Mouse (Mus musculus) right cerebral cortex, adult 2 months (tissue): ENCODE measurements around the gene Klf7.

Source experiments
- DNase-seq, 2 experiments: peaks; one replicate each; pipeline ENCODE4 v3.0.0; 2021 to 2022; ENCODE audit warnings: low spot score in 2 of 2

Klf7 gene

GRCm38 (mm10) chr1:64105181-64105646, 16.9 kb downstream of the Klf7 start:
- no peak for DNase-seq

- no peak for DNase-seq
These were observed 17.4 kb downstream of the Klf7 start for GRCm38 (mm10) chr1:64104665-64105064.

GRCm38 (mm10) chr1:64101331-64101730, 20.8 kb downstream of the Klf7 start:
- no peak for DNase-seq

GRCm38 (mm10) chr1:64098800-64099199, 23.3 kb downstream of the Klf7 start:
- DNase-seq = no peak

GRCm38 (mm10) chr1:64097640-64098287, 24.3 kb downstream of the Klf7 start:
- DNase-seq = no peak

- no peak for DNase-seq
These were observed 29.1 kb downstream of the Klf7 start for GRCm38 (mm10) chr1:64093018-64093417.

GRCm38 (mm10) chr1:64091591-64091990, 30.5 kb downstream of the Klf7 start:
- no peak for DNase-seq

GRCm38 (mm10) chr1:64090566-64090965, 31.5 kb downstream of the Klf7 start:
- no peak for DNase-seq

- DNase-seq = no peak
These were observed 32.4 kb downstream of the Klf7 start for GRCm38 (mm10) chr1:64089691-64090090.

GRCm38 (mm10) chr1:64088604-64089320, 33.3 kb downstream of the Klf7 start:
- DNase-seq = no peak

DNA sequence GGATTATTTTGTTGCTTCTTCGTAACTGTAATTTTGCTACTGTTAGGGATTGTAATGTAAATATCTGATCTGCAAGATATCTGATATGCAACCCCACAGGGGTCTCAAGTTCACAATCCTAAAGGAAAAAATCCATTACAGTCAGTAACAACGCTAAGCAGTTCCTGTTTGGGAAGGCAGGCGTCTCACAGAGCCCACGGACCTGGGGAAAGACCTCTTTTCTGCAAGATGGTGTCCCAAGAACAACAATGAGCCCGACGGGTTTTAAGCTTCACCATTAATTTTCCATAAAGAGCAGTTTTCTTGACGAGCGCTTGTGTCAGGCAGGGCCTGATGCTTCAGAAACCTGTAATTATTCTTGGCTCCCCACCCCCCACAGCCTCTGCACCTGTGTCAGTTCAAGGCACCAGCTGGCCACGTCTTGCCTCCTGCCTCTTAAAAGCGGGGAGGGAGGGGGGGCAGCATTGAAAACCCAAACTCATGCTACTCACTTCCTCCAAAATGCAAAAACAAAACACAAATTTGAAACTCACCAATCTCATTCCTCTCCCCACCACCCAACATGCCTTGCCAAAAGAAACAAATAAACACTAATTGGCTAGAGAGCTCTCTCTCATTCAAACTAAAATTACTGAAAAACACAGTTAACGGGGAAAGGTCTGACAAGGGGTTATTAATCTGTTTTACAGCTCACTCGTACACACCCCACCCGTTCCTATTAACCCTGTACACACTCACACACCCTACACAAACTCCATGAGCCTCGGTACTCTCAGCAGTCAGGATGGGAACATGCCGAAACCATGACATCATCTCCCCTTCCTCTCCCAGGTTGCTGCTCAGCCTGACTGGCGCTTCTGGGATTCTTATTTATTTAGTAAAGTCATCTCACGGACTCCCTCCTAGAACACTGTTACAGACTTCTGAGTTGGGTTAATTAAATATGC, 34.2 kb downstream of the Klf7 start:
- DNase-seq = no peak

- no peak for DNase-seq
These were observed 36.2 kb downstream of the Klf7 start for GRCm38 (mm10) chr1:64085875-64086274.

DNA sequence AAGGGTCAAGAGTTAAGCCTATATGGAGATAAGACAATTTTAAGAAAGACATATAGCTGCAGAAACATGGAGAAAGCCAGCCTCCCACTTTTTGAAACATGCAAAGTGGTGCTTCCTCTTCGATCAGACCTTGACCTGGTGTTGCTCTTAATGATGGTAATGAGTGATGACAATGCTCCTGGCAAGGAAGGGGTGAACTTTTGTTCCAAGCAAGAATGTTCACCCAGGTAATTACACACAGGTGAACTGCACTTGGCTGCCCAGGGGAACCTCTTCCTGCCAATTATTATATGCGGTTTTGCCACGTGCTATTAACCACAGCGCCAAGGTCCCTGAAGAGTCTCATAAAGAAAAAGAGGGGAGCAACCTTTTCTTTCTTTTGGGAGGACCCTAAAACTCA, 36.7 kb downstream of the Klf7 start:
- DNase-seq = no peak

DNA sequence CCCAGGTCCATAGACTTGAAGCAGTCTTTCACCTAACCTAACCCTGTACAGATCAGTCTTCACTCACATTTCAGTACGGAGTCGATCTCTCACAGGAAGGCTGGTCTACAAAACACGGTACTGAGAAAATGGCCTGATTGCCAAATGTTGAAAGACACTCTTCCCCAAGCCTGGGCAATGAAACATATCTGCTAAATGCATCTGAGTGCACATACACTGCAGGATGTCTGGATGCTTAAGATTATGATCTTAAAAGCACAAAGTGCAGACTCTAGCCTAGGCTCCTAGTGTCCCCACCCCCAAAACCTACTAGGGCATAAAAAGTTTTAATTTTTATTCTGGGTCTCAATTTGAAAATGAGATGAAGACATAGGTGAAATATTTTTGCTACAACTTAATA, 37.4 kb downstream of the Klf7 start:
- no peak for DNase-seq

- DNase-seq = no peak
These were observed 40.3 kb downstream of the Klf7 start for GRCm38 (mm10) chr1:64081791-64082190.

DNA sequence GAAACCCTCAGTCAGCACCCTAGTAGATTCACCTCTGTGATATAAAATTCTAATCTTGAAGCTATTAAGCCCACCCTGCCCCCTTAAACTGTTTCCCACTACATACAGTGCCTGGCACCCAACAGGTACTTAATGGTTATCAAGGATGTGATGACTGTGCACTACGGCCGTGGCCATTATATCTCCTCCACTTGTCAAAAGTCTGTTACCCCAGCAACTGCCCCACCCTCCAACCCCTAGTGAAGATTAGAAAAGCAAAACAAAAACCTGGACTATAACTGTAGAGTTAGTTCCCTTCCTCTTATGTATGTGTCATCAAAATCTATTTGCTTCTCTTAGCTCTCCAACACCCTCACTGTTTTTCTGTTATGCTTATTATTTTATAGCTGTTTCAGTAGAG, 40.9 kb downstream of the Klf7 start:
- DNase-seq = no peak

- DNase-seq = no peak
These were observed 41.8 kb downstream of the Klf7 start for GRCm38 (mm10) chr1:64080263-64080662.

DNA sequence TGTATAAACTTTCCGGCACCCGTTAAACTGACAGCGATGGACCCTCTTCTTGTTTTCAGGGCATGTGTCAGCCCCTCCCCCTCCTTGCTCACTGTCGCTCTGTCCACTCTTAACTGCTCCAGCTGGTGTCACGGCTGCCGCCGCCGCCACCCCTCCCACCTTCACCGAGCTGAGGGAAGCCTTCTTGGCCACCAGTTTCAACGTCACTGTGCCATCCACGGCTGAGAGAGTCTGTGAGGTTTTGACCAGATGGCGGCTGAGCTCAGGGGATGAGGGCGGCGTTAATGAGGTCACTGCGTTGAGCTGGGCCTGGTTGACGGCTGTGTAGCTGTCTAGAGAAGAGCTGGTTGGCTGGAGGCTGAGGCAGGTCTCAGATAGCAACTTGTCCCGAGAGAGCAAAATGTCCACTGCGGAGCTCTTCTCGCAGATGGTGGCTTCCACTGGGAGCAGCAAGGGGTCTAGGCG, 43.3 kb downstream of the Klf7 start:
- no peak for DNase-seq

DNA sequence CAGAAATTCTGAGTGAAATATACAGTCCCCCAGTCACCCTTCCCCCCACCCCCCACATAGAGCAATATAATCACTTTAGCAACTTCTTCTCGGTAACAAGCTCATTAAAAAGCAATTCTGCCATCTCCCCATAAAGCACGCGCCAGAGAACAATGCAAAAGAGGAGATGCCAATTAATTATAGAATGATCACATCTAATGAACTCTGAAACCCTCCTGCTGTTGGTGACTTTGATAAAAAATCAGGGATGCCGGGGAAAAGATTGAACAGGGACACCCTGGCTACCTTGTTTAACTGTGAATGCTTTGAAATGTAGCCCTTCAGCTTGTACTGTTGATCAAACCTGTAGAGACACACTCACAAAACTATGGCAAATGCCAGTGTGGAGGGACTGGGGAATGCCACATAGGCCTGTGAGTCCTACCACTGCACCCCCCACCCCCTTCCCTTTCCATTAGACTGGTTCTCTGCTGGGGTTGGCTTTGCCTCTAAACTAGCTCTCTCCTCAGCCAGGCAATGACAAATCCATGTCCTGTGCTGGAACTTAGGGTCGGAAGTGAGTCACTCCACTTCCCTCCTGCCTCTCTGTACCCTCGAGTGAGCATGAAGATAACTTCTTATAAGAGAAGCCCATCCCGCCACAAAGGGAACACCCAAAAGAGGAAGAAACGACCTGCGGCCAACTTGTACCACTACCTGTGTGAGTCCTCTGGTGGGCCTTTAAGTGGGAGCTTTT, 43.9 kb downstream of the Klf7 start:
- no peak for DNase-seq

DNA sequence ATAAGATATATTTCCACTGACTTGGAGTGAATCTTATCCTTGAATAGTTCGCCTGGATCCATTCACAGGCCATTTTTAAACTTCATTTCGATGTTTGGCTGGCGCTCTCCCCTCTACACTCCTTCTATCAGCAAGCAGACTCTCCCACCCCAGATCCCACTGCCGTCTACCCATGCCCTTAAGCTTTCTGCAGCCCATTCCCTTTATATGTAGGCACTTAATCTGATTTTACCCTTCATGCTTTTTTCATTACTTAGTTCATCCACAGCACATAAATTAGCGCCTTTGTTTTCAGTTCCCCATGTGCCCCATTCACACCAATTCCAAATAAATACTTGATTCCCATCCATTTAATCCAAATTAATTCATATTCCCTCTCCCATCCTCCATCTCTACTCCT, 48.0 kb downstream of the Klf7 start:
- DNase-seq = no peak

- no peak for DNase-seq
These were observed 51.1 kb downstream of the Klf7 start for GRCm38 (mm10) chr1:64070947-64071346.
